Mouse (Mus musculus) kidney, embryonic 14.5 days (tissue): ENCODE data around the gene Mindy4. TPM values are rescaled to one million over a fixed set of nuclear protein-coding genes. Genes with fewer than 3 reads are reported as not detected.

Experiments
- ATAC-seq: fragments of 200-750 bp; cut with Nextera tagmentation; 2 replicates; pipeline ENCODE4 v1.8.0; 2017; ENCODE audit warnings: moderate number of reproducible peaks, mild to moderate bottlenecking, moderate TSS enrichment, moderate library complexity; ENCODE audit not compliant: low FRiP score, low TSS enrichment
- H3K27ac ChIP-seq: fragments of 300-500 bp; sonication (generic); 2 replicates; pipeline ENCODE4 v1.5.1; 2014; ENCODE audit warnings: low read depth, mild to moderate bottlenecking, low read length, moderate library complexity, mixed read lengths
- H3K27me3 ChIP-seq: fragments of 300-500 bp; sonication (generic); 2 replicates; pipeline ENCODE4 v1.6.1; 2014; ENCODE audit warnings: mild to moderate bottlenecking, low read length; ENCODE audit not compliant: control insufficient read depth, insufficient read depth
- H3K36me3 ChIP-seq: fragments of 300-500 bp; sonication (generic); 2 replicates; pipeline ENCODE4 v1.6.1; 2014; ENCODE audit warnings: low read length, mixed read lengths; ENCODE audit not compliant: control insufficient read depth, insufficient read depth
- H3K4me1 ChIP-seq: fragments of 300-500 bp; sonication (generic); 2 replicates; pipeline ENCODE4 v1.6.1; 2014; ENCODE audit warnings: low read length, mixed read lengths; ENCODE audit not compliant: control insufficient read depth, insufficient read depth
- H3K4me2 ChIP-seq: fragments of 300-500 bp; sonication (generic); replicated peaks from 2 replicates; pipeline ENCODE4 v1.6.1; 2014; ENCODE audit warnings: low read depth, mild to moderate bottlenecking, low read length
- H3K4me3 ChIP-seq: fragments of 300-500 bp; sonication (generic); 2 replicates; pipeline ENCODE4 v1.5.1; 2014; ENCODE audit warnings: mild to moderate bottlenecking, low read length
- H3K9ac ChIP-seq: fragments of 300-500 bp; sonication (generic); 2 replicates; pipeline ENCODE4 v1.6.1; 2014; ENCODE audit warnings: low read depth, mild to moderate bottlenecking, low read length, moderate library complexity
- H3K9me3 ChIP-seq: fragments of 300-500 bp; sonication (generic); 2 replicates; pipeline ENCODE4 v1.6.1; 2016; ENCODE audit warnings: low read length; ENCODE audit not compliant: control insufficient read depth
- WGBS: fragments of 180-500 bp; shearing (Covaris S2); extraction: QIAGEN DNeasy Blood & Tissue Kit; methylation state at CpG from one replicate; pipeline ENCODE4 v1.1.7; 2014; 5-methylcytosine and 5-hydroxymethylcytosine counted together
- polyA plus RNA-seq: library from polyadenylated mRNA; unstranded; fragments of >200 nt; fragmentation: Nextera tagmentation; extraction: Ambion mirVana; gene quantifications from 2 replicates; pipeline ENCODE4 v1.2.1, GENCODE M21; 2014

The Mindy4 gene
- polyA plus RNA-seq, 1 experiment from 2014 or later = 17.7 TPM

GRCm38 (mm10) chr6:55353711-55354445 lies 150.7 kb downstream of the Mindy4 start:
- Histone ChIP-seq H3K4me2 (no peak overlapping the region), H3K9ac (no peak overlapping the region), H3K36me3 (no peaks in the 10 kb centered on the region), H3K27ac (no peak overlapping the region), H3K4me3 (no peak overlapping the region), H3K9me3 (no peaks in the 10 kb centered on the region), H3K27me3 (no peaks in the 10 kb centered on the region), H3K4me1 (no peaks in the 10 kb centered on the region)
- 80% methylated on average over 12 of the region's 12 CpGs for WGBS
- no peak for ATAC-seq

GRCm38 (mm10) chr6:55354456-55355117 lies 151.4 kb downstream of the Mindy4 start:
- 75% methylated on average over 4 of the region's 4 CpGs for WGBS
- ATAC-seq = no peak
- no peaks in the 10 kb centered on the region for H3K4me1 ChIP-seq

GRCm38 (mm10) chr6:55355575-55355974 lies 152.4 kb downstream of the Mindy4 start:
- no peak overlapping the region for H3K4me2 ChIP-seq
- ATAC-seq = no peak
- no peaks in the 10 kb centered on the region for H3K9me3 ChIP-seq
- H3K27ac ChIP-seq = no peak overlapping the region
- WGBS = 81% methylated on average over 7 of the region's 7 CpGs
- no peaks in the 10 kb centered on the region for H3K36me3 ChIP-seq
- H3K9ac ChIP-seq = no peak overlapping the region
- H3K4me1 ChIP-seq = no peaks in the 10 kb centered on the region
- no peak overlapping the region for H3K4me3 ChIP-seq
- H3K27me3 ChIP-seq = no peaks in the 10 kb centered on the region

More at GRCm38 (mm10) chr6:55354456-55355117, 151.4 kb downstream of the Mindy4 start:
- H3K4me3 ChIP-seq = no peak overlapping the region
- H3K27me3 ChIP-seq = no peaks in the 10 kb centered on the region
- no peak overlapping the region for H3K9ac ChIP-seq
- H3K36me3 ChIP-seq = no peaks in the 10 kb centered on the region
- H3K9me3 ChIP-seq = no peaks in the 10 kb centered on the region
- H3K27ac ChIP-seq = no peak overlapping the region
- H3K4me2 ChIP-seq = no peak overlapping the region

GRCm38 (mm10) chr6:55356017-55356703 lies 153.0 kb downstream of the Mindy4 start:
- 58% methylated on average over 5 of the region's 5 CpGs for WGBS
- no peaks in the 10 kb centered on the region for H3K4me1 ChIP-seq
- H3K9ac ChIP-seq = no peak overlapping the region
- no peak for ATAC-seq
- H3K4me2 ChIP-seq = no peak overlapping the region
- H3K27ac ChIP-seq = no peak overlapping the region
- no peak overlapping the region for H3K4me3 ChIP-seq
- H3K36me3 ChIP-seq = no peaks in the 10 kb centered on the region
- H3K27me3 ChIP-seq = no peaks in the 10 kb centered on the region
- H3K9me3 ChIP-seq = no peaks in the 10 kb centered on the region

GRCm38 (mm10) chr6:55356976-55357635 lies 153.9 kb downstream of the Mindy4 start:
- ATAC-seq = no peak; the same call in 1 of the 2 replicates
- Histone ChIP-seq H3K27ac (no peak overlapping the region; the same call in 1 of the 2 replicates), H3K4me2 (no peak overlapping the region), H3K36me3 (no peaks in the 10 kb centered on the region), H3K4me1 (no peaks in the 10 kb centered on the region), H3K9me3 (no peaks in the 10 kb centered on the region), H3K27me3 (no peaks in the 10 kb centered on the region), H3K4me3 (no peak overlapping the region), H3K9ac (no peak overlapping the region)
- WGBS = 69% methylated on average over 5 of the region's 5 CpGs

- Histone ChIP-seq H3K27ac (no peak overlapping the region; the same call in 1 of the 2 replicates), H3K9ac (no peak overlapping the region), H3K4me3 (no peak overlapping the region), H3K27me3 (no peaks in the 10 kb centered on the region), H3K4me2 (no peak overlapping the region), H3K9me3 (no peaks in the 10 kb centered on the region), H3K36me3 (no peaks in the 10 kb centered on the region), H3K4me1 (no peaks in the 10 kb centered on the region)
- peak; percentile 25; the same call in 1 of the 2 replicates for ATAC-seq
- 53% methylated on average over 6 of the region's 6 CpGs for WGBS
Measured at GRCm38 (mm10) chr6:55357636-55358031, 154.5 kb downstream of the Mindy4 start.

- Histone ChIP-seq H3K9ac (no peak overlapping the region), H3K4me3 (no peak overlapping the region), H3K4me1 (no peaks in the 10 kb centered on the region), H3K9me3 (no peaks in the 10 kb centered on the region), H3K27ac (no peak overlapping the region), H3K4me2 (no peak overlapping the region), H3K36me3 (no peaks in the 10 kb centered on the region), H3K27me3 (no peaks in the 10 kb centered on the region)
- no peak for ATAC-seq
- WGBS = 30% methylated on average over 2 of the region's 2 CpGs
Measured at GRCm38 (mm10) chr6:55358731-55359143, 155.6 kb downstream of the Mindy4 start.

GRCm38 (mm10) chr6:55362663-55363062 lies 159.5 kb downstream of the Mindy4 start:
- Histone ChIP-seq H3K4me3 (no peak overlapping the region), H3K4me1 (no peaks in the 10 kb centered on the region), H3K9ac (no peak overlapping the region), H3K27me3 (no peaks in the 10 kb centered on the region), H3K27ac (no peak overlapping the region), H3K36me3 (no peaks in the 10 kb centered on the region), H3K4me2 (no peak overlapping the region), H3K9me3 (no peaks in the 10 kb centered on the region)
- no peak for ATAC-seq
- WGBS = 93% methylated on average over 1 of the region's 1 CpGs
